Mouse (Mus musculus): ENCODE data around the gene Cacng8. TPM values are rescaled to one million over a fixed set of nuclear protein-coding genes. Genes with fewer than 3 reads are reported as not detected.

The Cacng8 gene
- total RNA-seq (2021): 100 to 1,000 TPM; 161 to 164 TPM

- intact Hi-C loops (cut with DNase I): no loop called here
- peak in 1 of 2 experiments; percentile 34 for DNase-seq (ENCODE audit: extremely low spot score in 1 of 2, low spot score in 2 of 2)
These were observed at the start of gene Cacng8 for GRCm38 (mm10) chr7:3390413-3391080. Cacng8 (plus strand) TSS chr7:3390683.

DNA sequence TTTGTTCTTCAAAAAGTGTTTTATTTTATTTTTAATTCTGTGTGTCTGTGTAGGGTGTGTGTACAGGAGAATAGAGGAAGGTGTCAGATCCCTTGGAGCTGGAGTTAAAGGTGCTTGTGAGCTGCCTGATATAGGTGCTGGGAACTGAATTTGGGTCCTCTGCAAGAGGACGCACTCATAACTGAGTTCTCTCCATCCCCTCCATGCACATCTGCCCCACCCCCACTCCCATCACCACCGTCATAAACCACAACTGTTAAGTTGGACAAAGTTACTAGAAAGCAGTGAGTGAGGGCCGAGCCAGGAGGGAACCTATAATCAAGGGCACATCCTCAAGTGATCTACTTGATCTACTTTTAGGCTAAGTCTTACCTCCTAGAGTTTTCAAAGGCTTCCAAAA lies 46.6 kb upstream of the Cacng8 start:
- intact Hi-C loops (cut with DNase I): no loop called here
- DNase-seq (ENCODE audit: extremely low spot score in 1 of 2, low spot score in 2 of 2): no peak

GRCm38 (mm10) chr7:3345301-3345700 lies 45.2 kb upstream of the Cacng8 start:
- intact Hi-C loops (cut with DNase I): no loop called here

GRCm38 (mm10) chr7:3347366-3348287 lies 42.9 kb upstream of the Cacng8 start:
- intact Hi-C loops (cut with DNase I): no loop called here
- no peak for DNase-seq (ENCODE audit: extremely low spot score in 1 of 2, low spot score in 2 of 2)

More at GRCm38 (mm10) chr7:3345301-3345700, 45.2 kb upstream of the Cacng8 start:
- DNase-seq (ENCODE audit: extremely low spot score in 1 of 2, low spot score in 2 of 2): no peak

- intact Hi-C loops (cut with DNase I): no loop called here
- no peak for DNase-seq (ENCODE audit: extremely low spot score in 1 of 2, low spot score in 2 of 2)
These were observed 42.2 kb upstream of the Cacng8 start for GRCm38 (mm10) chr7:3348326-3348725.

DNA sequence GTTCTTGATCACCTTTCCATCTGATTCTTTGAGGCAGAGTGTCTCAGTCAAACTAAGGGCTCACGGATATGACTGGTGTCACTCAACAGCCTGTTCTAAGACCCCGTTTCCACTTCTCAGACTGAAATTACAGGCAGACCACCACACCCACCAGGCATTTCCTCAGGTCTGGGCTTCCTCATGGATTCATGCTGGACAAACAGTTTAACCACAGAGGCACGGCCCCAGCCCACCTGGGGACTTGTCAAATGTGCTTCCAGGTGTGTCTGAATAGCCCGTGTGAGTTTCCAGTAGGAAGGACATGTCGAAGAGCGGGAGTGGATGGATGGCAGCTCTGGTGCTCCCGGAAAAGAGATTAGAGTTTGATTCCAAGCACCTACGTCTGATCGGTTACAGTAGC lies 40.7 kb upstream of the Cacng8 start:
- intact Hi-C loops (cut with DNase I): no loop called here
- DNase-seq (ENCODE audit: extremely low spot score in 1 of 2, low spot score in 2 of 2): no peak

- DNase-seq (ENCODE audit: extremely low spot score in 1 of 2, low spot score in 2 of 2): no peak
- intact Hi-C loops (cut with DNase I): no loop called here
These were observed 38.9 kb upstream of the Cacng8 start for GRCm38 (mm10) chr7:3351536-3351935.

DNA sequence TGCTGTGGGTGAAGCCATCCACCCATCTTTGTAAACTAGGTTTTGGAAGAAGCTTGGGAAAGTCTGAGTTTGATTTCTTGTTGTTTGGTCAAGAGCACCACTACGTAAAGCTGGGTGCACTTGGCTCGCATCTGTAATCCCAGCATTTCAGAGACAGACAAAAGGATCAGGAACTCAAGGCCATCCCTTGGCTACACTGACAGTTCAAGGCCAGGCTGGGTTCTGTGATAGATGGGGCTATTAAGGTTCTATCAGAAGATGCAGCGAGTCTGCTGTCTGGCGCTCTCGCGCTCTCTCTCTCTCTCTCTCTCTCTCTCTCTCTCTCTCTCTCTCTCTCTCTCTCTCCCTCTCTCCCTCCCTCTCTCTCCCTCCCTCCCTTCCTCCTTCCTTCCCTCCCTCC lies 35.6 kb upstream of the Cacng8 start:
- DNase-seq (ENCODE audit: extremely low spot score in 1 of 2, low spot score in 2 of 2): no peak
- intact Hi-C loops (cut with DNase I): no loop called here

- intact Hi-C loops (cut with DNase I): no loop called here
- DNase-seq (ENCODE audit: extremely low spot score in 1 of 2, low spot score in 2 of 2): no peak
These were observed 29.8 kb upstream of the Cacng8 start for GRCm38 (mm10) chr7:3360678-3361077.

GRCm38 (mm10) chr7:3365547-3366279 lies 24.8 kb upstream of the Cacng8 start:
- DNase-seq (ENCODE audit: extremely low spot score in 1 of 2, low spot score in 2 of 2): no peak
- intact Hi-C loops (cut with DNase I): no loop called here

DNA sequence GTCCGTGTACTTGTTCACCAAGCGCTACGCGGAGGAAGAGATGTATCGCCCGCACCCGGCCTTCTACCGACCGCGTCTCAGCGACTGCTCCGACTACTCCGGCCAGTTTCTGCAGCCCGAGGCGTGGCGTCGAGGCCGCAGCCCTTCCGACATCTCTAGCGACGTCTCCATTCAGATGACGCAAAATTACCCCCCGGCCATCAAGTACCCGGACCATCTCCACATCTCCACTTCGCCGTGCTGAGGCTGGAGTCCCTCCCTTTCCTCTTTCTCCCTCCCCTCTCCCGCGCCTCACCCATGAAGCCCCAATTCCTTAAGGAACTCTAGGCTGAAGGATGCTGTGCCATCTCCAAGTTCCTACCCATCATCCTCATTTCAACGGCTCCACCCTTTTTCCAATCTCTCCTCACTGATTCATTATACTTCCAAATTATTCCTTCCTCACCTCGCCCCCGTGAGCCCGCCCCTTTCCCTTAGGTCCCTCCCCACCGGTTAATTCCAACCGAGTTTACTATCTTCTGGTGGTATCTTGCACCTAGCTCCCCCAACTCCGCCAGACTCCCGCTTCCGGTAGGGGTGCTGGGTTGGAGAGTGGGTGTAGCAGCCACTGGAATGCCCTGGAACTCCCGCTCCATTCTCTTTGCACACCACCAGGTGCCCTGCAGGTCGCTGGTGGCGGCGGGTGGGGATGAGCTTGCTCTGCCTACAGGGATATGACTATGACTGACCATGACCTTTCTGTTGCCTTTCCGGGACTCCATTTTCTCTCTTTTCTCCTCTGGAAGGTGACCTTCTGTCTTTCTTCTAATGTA lies 23.6 kb upstream of the Cacng8 start:
- peak in 1 of 2 experiments; percentile 47 for DNase-seq (ENCODE audit: extremely low spot score in 1 of 2, low spot score in 2 of 2)
- intact Hi-C loops (cut with DNase I): no loop called here

DNA sequence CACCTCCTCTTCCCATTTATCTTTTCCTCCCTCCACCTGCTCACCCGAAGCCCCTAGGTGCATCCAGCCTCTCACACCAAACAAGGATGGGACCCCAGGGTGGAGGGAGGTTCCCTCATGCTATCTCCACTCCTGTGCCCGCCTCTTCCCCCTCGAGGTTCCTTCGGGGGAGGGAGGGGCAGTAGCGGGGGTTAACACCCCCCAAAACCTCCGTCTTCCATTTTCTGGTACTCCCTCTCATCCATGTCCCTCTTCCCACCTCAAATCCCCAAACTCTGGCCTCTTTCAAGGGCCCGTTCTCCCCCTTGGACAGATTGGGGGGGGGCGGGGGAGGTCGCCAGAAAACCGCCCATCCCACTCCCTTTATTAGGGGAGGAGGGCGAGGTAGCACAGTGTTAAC lies 22.9 kb upstream of the Cacng8 start:
- no peak for DNase-seq (ENCODE audit: extremely low spot score in 1 of 2, low spot score in 2 of 2)
- intact Hi-C loops (cut with DNase I): no loop called here

DNA sequence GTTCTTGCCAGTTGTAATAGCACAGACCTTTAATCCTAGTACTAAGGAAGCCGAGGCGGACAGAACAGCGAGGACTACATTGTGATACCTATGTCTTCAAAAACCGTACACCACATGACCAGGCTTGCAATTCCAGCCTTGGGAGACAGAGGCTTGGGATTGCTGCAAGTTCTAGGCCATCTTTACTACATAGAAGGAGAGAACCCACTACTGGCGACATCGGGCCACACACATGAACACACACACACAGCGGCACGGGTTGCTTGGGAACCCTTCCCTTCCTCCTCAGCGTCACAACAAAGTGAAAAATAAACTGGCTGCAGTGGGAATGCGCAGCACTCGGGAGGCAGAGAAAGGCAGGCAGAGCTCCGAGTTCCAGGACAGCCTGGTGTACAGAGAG lies 22.2 kb upstream of the Cacng8 start:
- intact Hi-C loops (cut with DNase I): no loop called here
- no peak for DNase-seq (ENCODE audit: extremely low spot score in 1 of 2, low spot score in 2 of 2)

GRCm38 (mm10) chr7:3369189-3369588 lies 21.3 kb upstream of the Cacng8 start:
- intact Hi-C loops (cut with DNase I): no loop called here
- DNase-seq (ENCODE audit: extremely low spot score in 1 of 2, low spot score in 2 of 2): no peak

DNA sequence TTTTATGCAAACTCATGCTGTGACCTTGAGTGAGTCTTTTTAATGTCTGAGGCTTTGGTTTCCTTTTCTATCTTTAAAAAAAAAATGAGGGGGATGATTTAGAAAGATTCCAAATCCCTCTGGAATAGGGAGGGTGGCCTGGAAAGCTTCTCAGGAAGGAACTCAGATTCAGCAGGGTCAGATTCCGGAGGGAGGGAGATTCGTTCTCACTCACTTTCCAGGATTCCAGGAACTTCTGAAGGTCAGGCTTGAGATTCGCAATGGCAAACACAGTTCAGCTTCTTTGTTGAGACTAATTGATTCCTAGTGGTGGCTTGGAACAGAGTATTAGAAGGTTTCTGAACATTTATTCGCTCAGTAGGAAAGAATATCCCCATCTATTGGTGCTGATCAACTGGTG lies 20.1 kb upstream of the Cacng8 start:
- no peak for DNase-seq (ENCODE audit: extremely low spot score in 1 of 2, low spot score in 2 of 2)
- intact Hi-C loops (cut with DNase I): no loop called here

- no peak for DNase-seq (ENCODE audit: extremely low spot score in 1 of 2, low spot score in 2 of 2)
- intact Hi-C loops (cut with DNase I): no loop called here
These were observed 18.1 kb upstream of the Cacng8 start for GRCm38 (mm10) chr7:3372376-3372775.

DNA sequence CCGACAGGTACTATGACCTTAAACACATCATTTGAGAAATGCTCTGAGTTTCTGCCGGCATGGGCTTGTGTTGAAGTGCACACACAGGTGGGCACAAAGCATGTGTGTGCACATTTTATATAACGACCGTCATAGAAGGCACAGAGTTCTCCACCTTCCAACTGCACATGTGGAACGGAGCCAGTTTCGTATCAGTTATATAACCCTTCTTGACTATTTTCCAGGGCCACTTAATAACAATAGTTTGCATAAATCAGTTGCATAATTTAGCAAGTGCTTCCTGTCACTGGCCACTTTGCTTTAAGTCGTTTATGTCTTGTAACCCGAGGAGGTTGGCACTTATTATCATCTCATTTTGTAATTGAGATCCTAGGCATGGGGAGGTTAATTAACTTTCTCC lies 16.7 kb upstream of the Cacng8 start:
- DNase-seq (ENCODE audit: extremely low spot score in 1 of 2, low spot score in 2 of 2): no peak
- intact Hi-C loops (cut with DNase I): no loop called here

DNA sequence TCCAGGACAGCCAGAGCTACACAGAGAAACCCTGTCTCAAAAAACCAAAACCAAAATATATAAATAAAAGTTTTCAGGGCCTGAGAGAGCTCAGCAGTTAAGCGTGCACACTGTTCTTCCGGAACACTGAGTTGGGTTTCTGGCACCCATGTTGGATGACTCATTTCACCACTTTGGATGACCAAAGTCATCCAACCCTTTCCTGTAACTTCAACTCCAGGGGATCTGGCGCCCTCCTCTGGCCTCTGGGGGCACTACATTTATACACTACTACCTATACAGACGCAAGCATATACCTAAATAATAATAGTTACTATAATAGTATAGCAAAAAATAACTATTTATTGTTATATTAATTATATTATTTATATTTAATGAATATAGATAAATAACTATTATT lies 13.7 kb upstream of the Cacng8 start:
- DNase-seq (ENCODE audit: extremely low spot score in 1 of 2, low spot score in 2 of 2): peak in 1 of 2 experiments; percentile 59
- intact Hi-C loops (cut with DNase I): no loop called here

DNA sequence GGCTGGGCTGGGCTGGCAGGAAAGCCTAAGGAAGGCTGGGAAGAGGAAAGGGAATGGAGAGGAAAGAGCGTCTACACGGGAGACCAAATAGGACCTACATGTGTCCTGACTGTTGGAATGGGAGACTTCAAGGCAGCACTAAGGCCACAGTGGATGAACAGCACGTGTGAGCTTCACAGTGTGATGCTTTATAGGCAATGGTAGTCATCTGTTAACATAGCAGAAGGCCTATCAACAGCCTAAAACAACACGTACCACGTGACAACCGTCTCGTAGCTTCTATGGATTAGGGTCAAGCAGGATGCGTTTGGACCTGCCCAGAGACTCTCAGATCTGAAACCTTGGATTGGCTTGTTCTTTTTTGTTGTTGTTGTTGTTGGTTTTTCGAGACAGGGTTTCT lies 8.4 kb upstream of the Cacng8 start:
- intact Hi-C loops (cut with DNase I): no loop called here
- DNase-seq (ENCODE audit: extremely low spot score in 1 of 2, low spot score in 2 of 2): no peak
